Mouse (Mus musculus) right cerebral cortex, adult 18-20 months (tissue): ENCODE results near the gene Aim2.
"Not testable (repeated sequence)": the region's sequence is repeated elsewhere in the genome, so short reads cannot be mapped to it uniquely, and the experiment has no call there.

ENCODE experiments used
- DNase-seq: peaks from one replicate; pipeline ENCODE4 v3.0.0; 2022; ENCODE audit warnings: mixed read lengths

The Aim2 gene

GRCm38 (mm10) chr1:173481182-173481574, 130.5 kb downstream of the Aim2 start:
- DNase-seq = not testable (repeated sequence)

GRCm38 (mm10) chr1:173490812-173491480, 140.3 kb downstream of the Aim2 start, which contains the start of gene Ifi206:
Ifi206 (minus strand) TSS chr1:173491041.
- not testable (repeated sequence) for DNase-seq

GRCm38 (mm10) chr1:173491483-173491882, 140.8 kb downstream of the Aim2 start:
- DNase-seq = not testable (repeated sequence)

GRCm38 (mm10) chr1:173510595-173510994, 159.9 kb downstream of the Aim2 start:
- DNase-seq = not testable (repeated sequence)
